Mouse (Mus musculus) intestine, postnatal 0 days (tissue): ENCODE results near the gene Tmem53. TPM values are rescaled to one million over a fixed set of nuclear protein-coding genes. Genes with fewer than 3 reads are reported as not detected.

Source experiments
- ATAC-seq: fragments of 200-750 bp; cut with Nextera tagmentation; 2 replicates; pipeline ENCODE4 v1.8.0; 2017; ENCODE audit warnings: mild to moderate bottlenecking, moderate TSS enrichment, moderate library complexity
- H3K27ac ChIP-seq: fragments of 300-500 bp; sonication (generic); 2 replicates; pipeline ENCODE4 v1.5.1; 2014; ENCODE audit warnings: mild to moderate bottlenecking, low read depth, low read length, moderate library complexity
- H3K27me3 ChIP-seq: fragments of 300-500 bp; sonication (generic); replicated peaks from 2 replicates; pipeline ENCODE4 v1.6.1; 2014; ENCODE audit warnings: low read length, mixed read lengths; ENCODE audit not compliant: control insufficient read depth, insufficient read depth
- H3K36me3 ChIP-seq: fragments of 300-500 bp; sonication (generic); 2 replicates; pipeline ENCODE4 v1.6.1; 2014; ENCODE audit warnings: mild to moderate bottlenecking, moderate library complexity; ENCODE audit not compliant: control insufficient read depth, insufficient read depth
- H3K4me1 ChIP-seq: fragments of 300-500 bp; sonication (generic); replicated peaks from 2 replicates; pipeline ENCODE4 v1.6.1; 2014; ENCODE audit warnings: antibody characterized with exemption, low read length, mixed read lengths; ENCODE audit not compliant: control insufficient read depth, insufficient read depth
- H3K4me2 ChIP-seq: fragments of 300-500 bp; sonication (generic); replicated peaks from 2 replicates; pipeline ENCODE4 v1.6.1; 2014; ENCODE audit warnings: low read depth, mild to moderate bottlenecking, moderate library complexity
- H3K4me3 ChIP-seq: fragments of 300-500 bp; sonication (generic); 2 replicates; pipeline ENCODE4 v1.5.1; 2014; ENCODE audit warnings: low read depth, low read length
- H3K9ac ChIP-seq: fragments of 300-500 bp; sonication (generic); 2 replicates; pipeline ENCODE4 v1.6.1; 2014; ENCODE audit warnings: mild to moderate bottlenecking, low read depth, low read length
- H3K9me3 ChIP-seq: fragments of 300-500 bp; sonication (generic); 2 replicates; pipeline ENCODE4 v1.6.1; 2016; ENCODE audit warnings: mixed run types; ENCODE audit not compliant: control insufficient read depth
- CTCF ChIP-seq: sonication (generic); IDR thresholded peaks from 2 replicates; pipeline ENCODE4 v1.5.1; 2016; ENCODE audit warnings: low read depth, mild to moderate bottlenecking, control low read depth, antibody characterized with exemption, moderate library complexity
- WGBS: fragments of 180-500 bp; shearing (Covaris S2); extraction: QIAGEN DNeasy Blood & Tissue Kit; methylation state at CpG from one replicate; pipeline ENCODE4 v1.1.7; 2014; 5-methylcytosine and 5-hydroxymethylcytosine counted together
- polyA plus RNA-seq: library from polyadenylated mRNA; unstranded; fragments of >200 nt; fragmentation: Nextera tagmentation; extraction: Ambion mirVana; gene quantifications from 2 replicates; pipeline ENCODE4 v1.2.1, GENCODE M21; 2015

Tmem53 gene
- polyA plus RNA-seq, 1 experiment from 2014 or later, result 12.8 TPM

DNA sequence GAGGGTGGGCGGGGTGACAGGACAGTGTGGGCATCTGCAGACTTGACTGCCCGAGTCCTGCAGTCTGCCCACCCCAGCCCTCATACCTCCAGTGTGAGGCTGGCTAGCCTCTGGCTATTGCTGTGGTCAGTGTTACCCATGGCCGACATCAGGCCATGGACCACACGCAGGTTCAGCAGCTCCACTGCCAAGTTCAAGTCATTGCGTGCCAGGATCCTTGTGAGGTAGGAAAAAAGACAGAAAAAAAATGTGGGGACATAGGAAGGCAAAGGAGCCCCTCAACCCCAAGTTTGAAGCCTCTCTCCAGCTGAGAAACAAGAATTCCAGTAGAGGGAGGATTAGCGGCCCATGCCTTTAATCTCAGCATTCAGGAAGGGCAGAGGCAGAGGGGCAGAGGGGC is 37.5 kb upstream of the Tmem53 start:
- 87% methylated on average over 6 of the region's 6 CpGs for WGBS
- Histone ChIP-seq H3K4me3 (no peak overlapping the region), H3K4me1 (no peaks in the 10 kb centered on the region), H3K4me2 (no peak overlapping the region), H3K9me3 (no peaks in the 10 kb centered on the region), H3K9ac (no peak overlapping the region), H3K36me3 (no peaks in the 10 kb centered on the region), H3K27ac (no peak overlapping the region), H3K27me3 (no peaks in the 10 kb centered on the region)
- TF ChIP-seq CTCF, result no peak
- no peak for ATAC-seq

DNA sequence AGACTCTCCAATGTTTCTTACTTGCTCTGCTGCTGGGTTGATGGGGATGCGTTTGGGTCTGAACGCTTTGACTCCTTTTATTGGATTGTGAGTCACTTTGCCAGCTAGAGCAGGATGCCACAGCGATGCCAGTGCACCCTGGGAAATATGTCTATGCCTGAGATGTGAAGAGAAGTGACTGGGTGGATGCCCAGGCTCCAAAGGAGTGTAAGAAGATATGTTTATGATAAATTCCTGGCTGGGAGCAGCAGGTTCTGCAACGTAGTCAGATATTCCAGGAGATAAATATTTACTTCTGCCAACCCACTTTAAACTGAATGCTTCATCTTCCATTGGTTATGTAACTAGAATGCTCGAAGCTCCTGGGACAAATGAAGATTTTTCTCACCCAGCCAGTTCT is 34.7 kb upstream of the Tmem53 start:
- no peak overlapping the region for H3K4me2 ChIP-seq
- no peak overlapping the region for H3K9ac ChIP-seq
- H3K27me3 ChIP-seq, result no peaks in the 10 kb centered on the region
- H3K4me1 ChIP-seq, result no peaks in the 10 kb centered on the region
- no peaks in the 10 kb centered on the region for H3K36me3 ChIP-seq
- no peak for TF ChIP-seq CTCF
- H3K27ac ChIP-seq, result no peak overlapping the region
- H3K9me3 ChIP-seq, result no peaks in the 10 kb centered on the region
- 51% methylated on average over 5 of the region's 5 CpGs for WGBS
- no peak for ATAC-seq
- no peak overlapping the region for H3K4me3 ChIP-seq

DNA sequence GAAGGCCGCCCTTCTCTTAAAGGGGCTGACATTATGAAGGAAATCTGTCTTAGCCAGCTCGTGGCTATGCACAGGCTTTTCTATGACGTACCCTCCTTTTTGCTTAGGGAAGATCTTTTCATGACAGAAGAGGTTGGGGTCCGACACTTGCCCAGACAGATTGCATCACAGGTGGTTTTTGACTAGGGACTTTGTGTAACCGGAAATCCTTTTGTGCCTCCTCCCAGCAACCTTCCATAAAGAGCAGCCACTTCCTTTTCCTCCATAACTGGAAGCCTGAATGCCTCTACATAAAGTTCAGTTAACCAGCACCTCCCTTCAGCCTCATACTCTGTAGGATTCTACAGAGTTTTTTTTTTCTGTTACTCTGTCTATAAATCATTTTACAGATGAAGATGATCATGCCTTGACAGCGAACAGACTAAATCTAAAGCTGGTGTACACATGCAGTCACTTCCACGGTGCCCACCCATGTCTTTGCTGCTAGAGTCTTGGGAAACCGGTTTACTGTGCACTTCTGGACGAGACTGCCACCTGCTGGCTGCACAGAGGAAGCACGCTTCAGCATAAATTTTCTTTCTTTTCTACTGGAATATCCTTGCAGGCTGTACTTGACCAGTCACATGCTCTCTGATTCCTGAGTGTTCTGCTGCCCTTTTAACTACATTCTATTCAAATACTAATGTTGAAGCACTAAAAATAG is 33.1 kb upstream of the Tmem53 start:
- H3K4me2 ChIP-seq, result no peak overlapping the region
- ATAC-seq, result peak; percentile 33; the same call in 1 of the 2 replicates
- WGBS, result 34% methylated on average over 10 of the region's 10 CpGs

DNA sequence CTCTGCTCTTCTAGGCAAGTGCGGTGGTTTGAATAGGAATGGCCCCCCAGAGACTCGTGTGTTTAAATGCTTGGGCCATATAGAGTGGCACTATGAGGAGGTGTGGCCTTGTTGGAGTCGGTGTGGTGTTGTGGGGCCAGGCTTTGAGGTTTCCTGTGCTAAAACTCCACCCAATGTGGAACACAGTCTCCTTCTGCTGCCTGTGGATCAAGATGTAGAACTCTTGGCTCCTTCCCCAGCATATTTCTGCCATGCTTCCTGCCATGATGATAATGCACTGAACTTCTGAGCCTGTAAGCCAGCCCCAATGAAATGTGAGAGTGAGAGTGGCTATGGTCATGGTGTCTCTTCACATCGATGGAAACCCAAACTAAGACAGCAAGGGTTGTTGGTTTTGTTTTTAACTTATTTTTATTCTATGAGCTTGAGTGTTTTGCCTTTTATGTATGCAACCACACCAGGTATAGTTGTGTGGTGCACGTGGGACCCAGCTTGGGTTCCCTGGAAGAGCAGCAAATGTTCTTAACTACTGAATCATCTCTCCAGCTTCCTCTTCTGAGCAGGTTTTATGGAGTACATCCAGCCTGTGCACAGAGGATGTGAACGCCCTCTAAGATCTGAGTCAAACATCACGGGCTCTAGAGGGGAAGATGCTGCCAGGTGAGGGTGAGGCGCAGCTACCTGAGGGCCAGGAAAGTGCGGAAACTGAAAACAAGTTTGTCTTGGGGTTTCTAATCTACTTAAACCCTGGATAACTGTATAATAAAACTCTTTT is 30.8 kb upstream of the Tmem53 start:
- no peak overlapping the region for H3K9ac ChIP-seq
- no peak for ATAC-seq
- H3K27me3 ChIP-seq, result no peaks in the 10 kb centered on the region
- no peak for TF ChIP-seq CTCF
- H3K4me1 ChIP-seq, result no peaks in the 10 kb centered on the region
- H3K9me3 ChIP-seq, result no peaks in the 10 kb centered on the region
- no peaks in the 10 kb centered on the region for H3K36me3 ChIP-seq
- H3K27ac ChIP-seq, result no peak overlapping the region
- 75% methylated on average over 9 of the region's 9 CpGs for WGBS
- no peak overlapping the region for H3K4me3 ChIP-seq
- H3K4me2 ChIP-seq, result no peak overlapping the region

More for the DNA sequence above, 33.1 kb upstream of the Tmem53 start:
- no peaks in the 10 kb centered on the region for H3K27me3 ChIP-seq
- H3K4me1 ChIP-seq, result no peaks in the 10 kb centered on the region
- no peak overlapping the region for H3K27ac ChIP-seq
- H3K9ac ChIP-seq, result no peak overlapping the region
- H3K9me3 ChIP-seq, result no peaks in the 10 kb centered on the region
- TF ChIP-seq CTCF, result peak; percentile 95
- no peak overlapping the region for H3K4me3 ChIP-seq
- no peaks in the 10 kb centered on the region for H3K36me3 ChIP-seq

DNA sequence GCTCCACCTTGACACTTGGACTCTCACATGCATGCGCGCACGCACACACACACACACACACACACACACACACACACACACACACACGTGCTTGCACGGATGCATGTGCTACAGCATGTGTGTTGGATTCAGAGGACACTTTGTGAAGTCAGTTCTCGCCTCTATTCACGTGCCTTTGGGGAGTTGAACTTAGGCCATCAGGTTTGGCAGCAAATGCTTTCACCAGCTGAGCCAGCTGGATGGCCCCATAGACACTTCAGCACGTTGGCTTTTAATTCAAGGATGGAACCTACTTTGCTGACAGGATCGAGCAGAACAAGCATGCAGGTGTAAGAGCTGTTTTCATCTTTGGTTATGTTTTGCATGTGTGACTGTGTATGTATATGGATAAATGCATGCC is 29.9 kb upstream of the Tmem53 start:
- no peaks in the 10 kb centered on the region for H3K27me3 ChIP-seq
- no peak for ATAC-seq
- TF ChIP-seq CTCF, result no peak
- H3K36me3 ChIP-seq, result no peaks in the 10 kb centered on the region
- no peak overlapping the region for H3K9ac ChIP-seq
- no peak overlapping the region for H3K27ac ChIP-seq
- no peaks in the 10 kb centered on the region for H3K4me1 ChIP-seq
- H3K4me2 ChIP-seq, result no peak overlapping the region
- no peaks in the 10 kb centered on the region for H3K9me3 ChIP-seq
- no peak overlapping the region for H3K4me3 ChIP-seq
- WGBS, result 87% methylated on average over 9 of the region's 9 CpGs

DNA sequence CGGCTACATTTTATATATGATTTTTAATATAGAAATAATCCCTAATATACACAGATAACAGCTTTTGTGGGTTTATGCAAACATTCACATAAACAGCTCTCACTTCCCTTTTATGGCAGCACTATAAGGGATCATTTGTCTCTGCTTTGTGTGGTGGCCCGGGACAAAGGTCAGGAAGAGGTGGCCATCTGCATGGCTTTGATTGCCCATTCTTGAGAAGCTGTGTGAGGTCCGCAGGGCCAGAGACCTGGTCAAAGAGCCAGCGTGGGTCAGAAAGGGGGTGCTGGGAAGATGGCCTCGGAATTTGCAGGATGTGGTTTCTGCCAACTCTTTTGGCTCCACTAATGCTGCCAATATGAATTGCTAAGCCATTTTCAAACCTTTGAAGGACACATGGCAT is 28.8 kb upstream of the Tmem53 start:
- 48% methylated on average over 5 of the region's 5 CpGs for WGBS
- Histone ChIP-seq H3K4me3 (no peak overlapping the region), H3K36me3 (no peaks in the 10 kb centered on the region), H3K9me3 (no peaks in the 10 kb centered on the region), H3K9ac (no peak overlapping the region), H3K4me1 (no peaks in the 10 kb centered on the region), H3K27me3 (no peaks in the 10 kb centered on the region), H3K27ac (no peak overlapping the region), H3K4me2 (no peak overlapping the region)
- no peak for TF ChIP-seq CTCF
- no peak for ATAC-seq
